In the genomic region with DNA sequence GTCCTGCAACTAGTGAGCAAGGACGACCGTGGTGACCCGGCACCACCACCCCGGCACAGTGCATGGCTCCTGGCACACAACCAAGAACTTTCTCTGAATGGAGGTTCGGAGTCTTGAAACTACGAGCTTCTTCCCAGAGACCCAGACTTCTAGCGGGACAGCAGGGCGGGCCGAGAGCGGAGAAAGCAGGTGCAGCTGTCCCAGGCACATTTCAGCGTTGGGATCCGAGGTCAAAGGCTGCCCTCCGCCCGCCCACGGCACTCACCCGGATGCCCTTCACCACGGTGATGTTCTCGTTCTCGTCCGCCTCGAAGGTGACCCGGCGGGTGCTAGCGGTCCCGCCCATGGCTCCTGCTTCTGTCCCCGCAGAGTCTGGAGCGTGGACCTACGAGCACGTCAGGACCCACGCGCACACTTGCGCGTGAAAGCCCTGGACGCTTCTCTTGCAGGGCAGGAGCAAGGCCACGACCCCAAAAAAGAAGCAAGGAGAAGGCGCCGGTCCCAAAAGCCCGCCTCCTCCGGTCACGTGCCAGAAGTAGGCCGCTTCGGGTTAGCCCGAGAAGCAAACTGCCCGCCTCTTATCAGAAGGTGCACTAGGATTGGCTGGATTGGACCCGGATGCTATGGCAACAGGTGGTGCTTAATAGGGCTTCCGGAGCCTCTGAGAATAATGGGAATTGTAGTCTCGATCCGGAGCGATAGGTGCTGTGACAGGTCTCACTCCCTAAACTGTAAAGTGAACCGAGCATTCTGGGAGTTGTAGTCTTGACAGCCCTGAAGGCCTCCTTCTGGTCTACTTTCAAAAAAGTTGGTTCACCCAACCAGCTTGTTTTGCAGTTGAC, we compare ENCODE assay signal across 8 mouse cellular contexts. TPM values are rescaled to one million over a fixed set of nuclear protein-coding genes. Genes with fewer than 3 reads are reported as not detected.
DNase-seq lines count a peak whose midpoint lies in the region; ATAC-seq lines count a peak whose summit lies in the region.

A gene (minus strand): TSS at position 526 of the 842 bp plus-strand sequence.

- H3K9me3 ChIP-seq in hindbrain, embryonic 15.5 days, result no peaks in the 10 kb centered on the region

- DNase-seq in T-cell, adult 2 months (ENCODE audit: low spot score), result peak; percentile 97
- DNase-seq in cerebellum, postnatal 36 days, result peak; percentile 95 to 96
- peak; percentile 95 to 98 for DNase-seq in frontal cortex, postnatal 36 days (ENCODE audit: low spot score in 2 of 2)
- peak; percentile 98 for DNase-seq in left cerebral cortex, adult 11 months (ENCODE audit: low spot score)
- DNase-seq in lung, postnatal 4 days, result peak; percentile 96
- peak; percentile 92 for DNase-seq in retina, postnatal 7 days (ENCODE audit: low read depth, low spot score)
- DNase-seq in urinary bladder, adult 2 months (ENCODE audit: low spot score), result peak; percentile 85

- peak within 1 kb of the TSS; percentile 84 for H3K4me2 ChIP-seq in hindbrain, embryonic 15.5 days

- ATAC-seq in hindbrain, embryonic 15.5 days (ENCODE audit: low FRiP score, low read depth), result peak; percentile 100

- WGBS in hindbrain, embryonic 15.5 days, result under 1% methylated on average over 50 of the region's 50 CpGs

- no peaks in the 10 kb centered on the region for H3K36me3 ChIP-seq in hindbrain, embryonic 15.5 days

- H3K4me3 ChIP-seq in hindbrain, embryonic 15.5 days, result peak within 1 kb of the TSS; percentile 86

- H3K9ac ChIP-seq in hindbrain, embryonic 15.5 days, result peak within 1 kb of the TSS; percentile 76

- H3K27ac ChIP-seq in hindbrain, embryonic 15.5 days (replicated peaks), result peak within 1 kb of the TSS; percentile 69

- H3K4me1 ChIP-seq in hindbrain, embryonic 15.5 days (replicated peaks), result peaks cover 19% of the 10 kb centered on the region

- no peaks in the 10 kb centered on the region for H3K27me3 ChIP-seq in hindbrain, embryonic 15.5 days

RNA-seq across cellular contexts. Expression of the gene that starts here (rescaled TPM):
- 112 and 121 TPM in 2 replicates for polyA plus RNA-seq in hindbrain, embryonic 15.5 days (2015; fragmentation: Nextera tagmentation; extraction: Ambion mirVana)
- 70.1 and 72.7 TPM in 2 replicates for polyA plus RNA-seq in urinary bladder, adult 2 months (2012; rRNA removed)

Comparison
In these comparisons a context has a peak if more than half of its experiments do, and no peak if none do; other contexts are left out.
1. Peak in every context shown above with its lines: DNase-seq, ATAC-seq, H3K4me3 ChIP-seq and H3K27ac ChIP-seq.